Mouse (Mus musculus): ENCODE data around the gene Zcchc7. TPM values are rescaled to one million over a fixed set of nuclear protein-coding genes. Genes with fewer than 3 reads are reported as not detected.

Zcchc7 gene
- polyA plus RNA-seq, 1 experiment from 2014 or later = 22.1 TPM

DNA sequence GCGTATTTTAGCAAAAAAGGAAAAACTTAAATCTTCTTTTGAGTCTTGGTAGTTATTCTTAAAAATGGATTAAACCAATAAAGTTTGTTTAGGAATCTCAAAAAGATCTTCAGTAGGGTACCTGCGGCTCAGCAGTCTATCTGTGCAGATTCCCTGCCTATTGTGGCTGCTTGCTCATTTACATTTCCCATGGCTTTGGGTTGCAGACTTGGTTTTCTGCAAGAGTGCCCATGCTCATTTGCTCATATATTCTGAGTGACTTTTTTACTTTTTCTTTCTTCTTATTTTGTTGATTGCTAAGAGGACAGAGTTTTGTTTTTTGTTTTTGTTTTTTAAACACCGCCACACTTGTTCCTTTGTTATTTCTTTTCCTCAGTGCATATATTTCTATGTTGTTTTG lies 19.2 kb downstream of the Zcchc7 start:
- ChIA-PET CTCF (no interaction called here), POLR2A (no interaction called here)
- DNase-seq (ENCODE audit: low read depth, low spot score) (no peak), ATAC-seq (no peak)
- H3K27me3 ChIP-seq = no peaks in the 10 kb centered on the region
- no peak for TF ChIP-seq CTCF (IDR thresholded peaks at IDR 0.05)
- in situ Hi-C loops (cut with MboI; ENCODE audit: low pct_unique_long_range_greater_than_20kb) = no loop called here

- no peak for TF ChIP-seq CTCF (IDR thresholded peaks at IDR 0.05)
- in situ Hi-C loops (cut with MboI; ENCODE audit: low pct_unique_long_range_greater_than_20kb) = no loop called here
- no peaks in the 10 kb centered on the region for H3K27me3 ChIP-seq
- DNase-seq (ENCODE audit: low read depth, low spot score) (no peak), ATAC-seq (no peak)
- ChIA-PET CTCF (interaction anchor here (0.8 kb wide), 1 partner anchor 10 kb away, joined by 3 read pairs; no protein-coding TSS in a partner anchor), POLR2A (no interaction called here)
Observed at GRCm38 (mm10) chr4:44776651-44777050, 21.0 kb downstream of the Zcchc7 start.

DNA sequence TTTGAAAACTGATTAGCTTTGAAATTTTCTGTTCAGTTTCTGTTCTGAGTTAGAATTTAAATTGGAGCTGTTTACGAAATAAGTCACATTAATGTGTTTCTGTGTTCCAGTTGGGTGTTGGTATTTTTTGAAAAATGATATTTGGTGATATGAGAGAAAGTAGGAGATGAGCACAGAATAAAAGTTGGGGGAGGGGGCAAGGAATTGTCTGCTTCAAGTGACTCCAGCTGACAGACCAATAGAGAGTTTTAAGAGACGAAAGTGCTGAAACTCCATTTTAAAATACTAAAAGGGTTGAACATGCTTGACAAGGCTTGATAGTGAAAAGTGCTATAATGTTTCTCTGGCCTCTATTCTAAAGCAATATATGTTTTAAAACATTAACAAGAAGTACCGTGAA lies 21.4 kb downstream of the Zcchc7 start:
- ChIA-PET POLR2A (no interaction called here), CTCF (interaction anchor here (0.8 kb wide), 2 partner anchors 10 to 56 kb away, joined by 3 read pairs; no protein-coding TSS in a partner anchor)
- no peak for DNase-seq (ENCODE audit: low read depth, low spot score)
- ATAC-seq = no peak
- no peaks in the 10 kb centered on the region for H3K27me3 ChIP-seq
- in situ Hi-C loops (cut with MboI; ENCODE audit: low pct_unique_long_range_greater_than_20kb) = no loop called here
- no peak for TF ChIP-seq CTCF (IDR thresholded peaks at IDR 0.05)

DNA sequence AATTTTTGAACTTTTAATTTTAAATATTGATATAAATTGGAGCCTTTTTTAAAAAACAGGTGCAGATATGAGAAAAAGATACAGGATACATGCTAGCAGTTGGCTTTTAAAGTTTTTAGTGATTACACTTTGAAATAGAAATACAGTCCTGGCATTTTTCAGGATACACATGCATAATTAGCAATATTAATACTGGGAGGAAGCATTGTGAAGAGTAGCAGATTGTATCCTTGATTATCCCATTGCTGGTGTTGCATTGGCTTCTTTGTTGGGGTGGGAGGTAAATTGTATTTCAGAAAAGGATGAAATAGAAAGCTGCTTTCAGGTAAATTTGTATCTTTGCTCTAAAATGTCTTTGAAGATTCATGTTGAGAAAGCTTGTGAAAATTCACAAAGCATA lies 22.0 kb downstream of the Zcchc7 start:
- ChIA-PET CTCF (interaction anchor here (0.8 kb wide), 1 partner anchor 55 kb away, joined by 3 read pairs; no protein-coding TSS in a partner anchor), POLR2A (no interaction called here)
- no peaks in the 10 kb centered on the region for H3K27me3 ChIP-seq
- ATAC-seq (no peak), DNase-seq (ENCODE audit: low read depth, low spot score) (no peak)
- TF ChIP-seq CTCF (IDR thresholded peaks at IDR 0.05) = no peak
- in situ Hi-C loops (cut with MboI; ENCODE audit: low pct_unique_long_range_greater_than_20kb) = no loop called here

DNA sequence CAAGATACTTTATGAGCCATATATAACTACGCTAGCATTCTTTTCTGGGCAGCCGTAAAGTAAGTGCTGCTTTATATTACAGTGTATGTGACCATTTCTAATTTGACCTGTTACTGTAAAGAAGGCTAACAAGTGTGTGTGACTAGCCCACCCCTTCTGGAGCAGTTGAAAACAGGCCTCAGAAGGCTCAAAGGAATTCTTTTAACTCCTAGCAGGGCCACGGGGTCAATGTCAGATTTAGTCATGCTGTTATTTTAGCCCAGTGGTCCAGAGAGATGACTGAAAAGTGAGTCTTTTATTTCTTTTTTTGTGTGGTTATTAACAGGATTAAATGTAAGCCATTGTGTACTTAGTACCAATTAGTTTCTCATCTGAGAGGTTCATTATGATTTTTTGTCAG lies 22.6 kb downstream of the Zcchc7 start:
- in situ Hi-C loops (cut with MboI; ENCODE audit: low pct_unique_long_range_greater_than_20kb) = no loop called here
- CTCF ChIA-PET = no interaction called here

DNA sequence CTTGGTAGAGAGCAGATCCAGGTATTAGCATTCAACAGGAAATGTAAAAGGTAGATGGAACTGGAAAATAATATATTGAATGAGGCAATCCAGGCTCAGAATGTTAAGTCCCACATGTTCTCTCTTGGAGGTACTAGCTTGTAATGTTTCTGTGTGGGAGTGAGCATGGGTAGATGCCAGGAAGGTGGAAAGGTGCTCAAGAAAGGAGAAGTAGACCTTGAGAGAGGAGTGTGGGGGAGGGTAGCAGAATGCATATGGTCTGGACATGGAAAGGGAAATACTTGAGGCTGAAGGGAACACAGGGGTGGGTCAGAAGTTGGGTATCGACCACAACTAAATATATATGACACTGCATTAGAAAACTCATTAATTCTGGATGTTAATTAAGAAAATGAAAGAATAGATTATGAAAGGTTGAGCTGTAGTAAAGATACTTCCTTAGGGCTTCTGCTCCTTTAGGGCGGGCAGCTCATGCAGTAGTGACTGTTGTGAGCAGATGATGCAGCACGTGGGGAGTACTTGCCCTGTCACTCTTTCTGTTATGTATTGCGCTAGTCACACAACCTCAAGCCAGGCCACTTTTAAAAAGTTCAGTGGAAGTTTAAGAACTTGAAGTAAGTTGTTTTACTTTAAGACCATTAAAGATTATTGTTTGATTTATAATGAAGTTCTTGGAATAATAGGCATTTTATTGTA lies 24.9 kb downstream of the Zcchc7 start:
- ChIA-PET POLR2A (no interaction called here), CTCF (no interaction called here)
- ATAC-seq (no peak), DNase-seq (ENCODE audit: low read depth, low spot score) (no peak)
- no peak for TF ChIP-seq CTCF (IDR thresholded peaks at IDR 0.05)
- H3K27me3 ChIP-seq = no peaks in the 10 kb centered on the region
- in situ Hi-C loops (cut with MboI; ENCODE audit: low pct_unique_long_range_greater_than_20kb) = no loop called here

More for the DNA sequence above, 22.6 kb downstream of the Zcchc7 start:
- POLR2A ChIA-PET = no interaction called here
- DNase-seq (ENCODE audit: low read depth, low spot score) = no peak
- H3K27me3 ChIP-seq = no peaks in the 10 kb centered on the region
- TF ChIP-seq CTCF (IDR thresholded peaks at IDR 0.05) = no peak
- ATAC-seq = no peak

GRCm38 (mm10) chr4:44781494-44781893 lies 25.8 kb downstream of the Zcchc7 start:
- no peaks in the 10 kb centered on the region for H3K27me3 ChIP-seq
- ATAC-seq = no peak
- no peak for DNase-seq (ENCODE audit: low read depth, low spot score)
- TF ChIP-seq CTCF (IDR thresholded peaks at IDR 0.05) = no peak
- ChIA-PET CTCF (interaction anchor here (1.2 kb wide), 1 partner anchor 11 kb away, joined by 3 read pairs; no protein-coding TSS in a partner anchor), POLR2A (no interaction called here)
- in situ Hi-C loops (cut with MboI; ENCODE audit: low pct_unique_long_range_greater_than_20kb) = no loop called here

GRCm38 (mm10) chr4:44783566-44784292 lies 28.1 kb downstream of the Zcchc7 start:
- in situ Hi-C loops (cut with MboI; ENCODE audit: low pct_unique_long_range_greater_than_20kb) = no loop called here

GRCm38 (mm10) chr4:44812855-44813254 lies 57.2 kb downstream of the Zcchc7 start:
- no peak for TF ChIP-seq CTCF (IDR thresholded peaks at IDR 0.05)
- ATAC-seq (no peak), DNase-seq (ENCODE audit: low read depth, low spot score) (no peak)
- no peaks in the 10 kb centered on the region for H3K27me3 ChIP-seq
- in situ Hi-C loops (cut with MboI; ENCODE audit: low pct_unique_long_range_greater_than_20kb) = no loop called here
- ChIA-PET CTCF (no interaction called here), POLR2A (no interaction called here)

More at GRCm38 (mm10) chr4:44783566-44784292, 28.1 kb downstream of the Zcchc7 start:
- ChIA-PET CTCF (no interaction called here), POLR2A (no interaction called here)
- DNase-seq (ENCODE audit: low read depth, low spot score) (no peak), ATAC-seq (no peak)
- TF ChIP-seq CTCF (IDR thresholded peaks at IDR 0.05) = no peak
- no peaks in the 10 kb centered on the region for H3K27me3 ChIP-seq

- ChIA-PET POLR2A (no interaction called here), CTCF (interaction anchor here (1.6 kb wide), 1 partner anchor 19 kb away, joined by 3 read pairs; no protein-coding TSS in a partner anchor)
- in situ Hi-C loops (cut with MboI; ENCODE audit: low pct_unique_long_range_greater_than_20kb) = no loop called here
- no peaks in the 10 kb centered on the region for H3K27me3 ChIP-seq
- ATAC-seq = no peak
- no peak for DNase-seq (ENCODE audit: low read depth, low spot score)
- TF ChIP-seq CTCF (IDR thresholded peaks at IDR 0.05) = no peak
Observed at GRCm38 (mm10) chr4:44813770-44814169, 58.1 kb downstream of the Zcchc7 start.

DNA sequence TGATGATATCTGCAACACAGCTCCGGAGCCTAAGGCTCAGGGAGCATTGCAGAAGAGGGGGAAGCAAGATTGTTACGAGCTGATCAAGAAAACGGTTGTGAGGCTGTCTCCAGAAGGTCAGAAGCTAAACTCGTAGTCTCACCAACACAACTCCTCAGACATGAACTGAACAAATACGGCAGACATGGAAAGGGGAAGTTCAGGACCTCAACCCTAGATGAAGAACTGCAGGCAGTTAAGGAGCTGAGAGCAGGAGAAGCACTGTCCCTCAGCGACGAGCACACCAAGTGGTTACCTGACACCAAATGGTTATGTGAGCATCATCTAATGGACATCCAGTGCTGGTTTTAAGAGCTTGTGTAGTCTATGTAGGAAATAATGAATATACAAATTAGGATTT lies 60.9 kb downstream of the Zcchc7 start:
- ChIA-PET POLR2A (no interaction called here), CTCF (interaction anchor here (0.7 kb wide), 1 partner anchor 10 kb away, joined by 3 read pairs; no protein-coding TSS in a partner anchor)
- in situ Hi-C loops (cut with MboI; ENCODE audit: low pct_unique_long_range_greater_than_20kb) = no loop called here
- H3K27me3 ChIP-seq = no peaks in the 10 kb centered on the region
- no peak for TF ChIP-seq CTCF (IDR thresholded peaks at IDR 0.05)
- DNase-seq (ENCODE audit: low read depth, low spot score) (no peak), ATAC-seq (no peak)
